Mouse (Mus musculus) embryonic facial prominence, embryonic 15.5 days (tissue): ENCODE measurements around the gene Upp1. TPM values are rescaled to one million over a fixed set of nuclear protein-coding genes. Genes with fewer than 3 reads are reported as not detected.
A peak's percentile ranks its signal among the peaks of the same experiment; 100 is the strongest.

Experiments used
- ATAC-seq: fragments of 200-750 bp; cut with Nextera tagmentation; 2 replicates; pipeline ENCODE4 v1.8.0; 2017; ENCODE audit warnings: low read depth, moderate TSS enrichment; ENCODE audit not compliant: insufficient number of reproducible peaks, low FRiP score, low TSS enrichment
- H3K27ac ChIP-seq: fragments of 300-500 bp; sonication (generic); replicated peaks from 2 replicates; pipeline ENCODE4 v1.5.1; 2015; ENCODE audit warnings: mild to moderate bottlenecking, inconsistent platforms
- H3K27me3 ChIP-seq: fragments of 300-500 bp; sonication (generic); 2 replicates; pipeline ENCODE4 v1.6.1; 2015; ENCODE audit warnings: inconsistent platforms
- H3K36me3 ChIP-seq: fragments of 300-500 bp; sonication (generic); 2 replicates; pipeline ENCODE4 v1.6.1; 2015; ENCODE audit warnings: mild to moderate bottlenecking, inconsistent platforms
- H3K4me1 ChIP-seq: fragments of 300-500 bp; sonication (generic); 2 replicates; pipeline ENCODE4 v1.6.1; 2015; ENCODE audit warnings: inconsistent platforms
- H3K4me2 ChIP-seq: fragments of 300-500 bp; sonication (generic); replicated peaks from 2 replicates; pipeline ENCODE4 v1.6.1; 2015; ENCODE audit warnings: mild to moderate bottlenecking, inconsistent platforms
- H3K4me3 ChIP-seq: fragments of 300-500 bp; sonication (generic); replicated peaks from 2 replicates; pipeline ENCODE4 v1.5.1; 2015; ENCODE audit warnings: mild to moderate bottlenecking, inconsistent platforms
- H3K9ac ChIP-seq: fragments of 300-500 bp; sonication (generic); 2 replicates; pipeline ENCODE4 v1.6.1; 2015; ENCODE audit warnings: inconsistent platforms
- H3K9me3 ChIP-seq: fragments of 300-500 bp; sonication (generic); replicated peaks from 2 replicates; pipeline ENCODE4 v1.6.1; 2016; ENCODE audit warnings: inconsistent platforms
- WGBS: fragments of 180-500 bp; shearing (Covaris S2); methylation state at CpG from one replicate; pipeline ENCODE4 v1.1.7; 2015; 5-methylcytosine and 5-hydroxymethylcytosine counted together
- polyA plus RNA-seq: library from polyadenylated mRNA; unstranded; fragments of >200 nt; fragmentation: Nextera tagmentation; extraction: Ambion mirVana; gene quantifications from 2 replicates; pipeline ENCODE4 v1.2.1, GENCODE M21; 2015

Upp1 gene
- 9.2 and 11.0 TPM in 2 replicates for polyA plus RNA-seq

- Histone ChIP-seq H3K9me3 (no peaks in the 10 kb centered on the region), H3K27ac (no peak within 1 kb of the TSS), H3K4me3 (peak within 1 kb of the TSS; percentile 41), H3K9ac (peak within 1 kb of the TSS; percentile 12), H3K4me2 (peak within 1 kb of the TSS; percentile 84), H3K4me1 (peaks cover 21% of the 10 kb centered on the region), H3K36me3 (no peaks in the 10 kb centered on the region), H3K27me3 (peaks cover 60% of the 10 kb centered on the region)
- no peak for ATAC-seq
- WGBS, result 0% methylated on average over 7 of the region's 7 CpGs
These were observed at the start of gene Upp1 for GRCm38 (mm10) chr11:9118050-9118420. Gene Upp1 (plus strand): TSS chr11:9118103.

GRCm38 (mm10) chr11:9076444-9076843 is 41.5 kb upstream of the Upp1 start:
- Histone ChIP-seq H3K4me2 (no peak overlapping the region), H3K4me1 (no peaks in the 10 kb centered on the region), H3K9me3 (no peaks in the 10 kb centered on the region), H3K36me3 (no peaks in the 10 kb centered on the region), H3K4me3 (no peak overlapping the region), H3K27me3 (no peaks in the 10 kb centered on the region), H3K27ac (no peak overlapping the region), H3K9ac (no peak overlapping the region)
- 65% methylated on average over 3 of the region's 3 CpGs for WGBS
- no peak for ATAC-seq

DNA sequence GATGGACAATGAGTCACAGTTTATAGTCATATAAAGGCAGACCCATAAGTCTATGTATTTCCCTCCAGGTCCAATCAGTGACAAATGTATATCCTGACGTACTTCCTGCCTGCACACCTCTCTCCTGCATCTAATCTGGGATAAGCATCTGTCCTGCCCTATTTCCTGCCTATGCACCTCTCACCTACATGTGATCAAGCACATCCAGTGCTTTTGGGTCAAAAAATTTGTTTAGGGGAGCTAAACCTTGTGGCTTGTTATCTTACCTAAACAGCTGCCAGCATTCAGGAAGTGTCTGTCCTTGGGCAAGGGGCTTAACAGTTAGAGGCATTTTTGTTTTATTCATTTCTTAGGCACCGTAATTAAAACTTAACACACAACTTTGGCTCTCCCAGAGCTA is 4.7 kb upstream of the Upp1 start:
- WGBS, result 68% methylated on average over 2 of the region's 2 CpGs
- H3K9me3 ChIP-seq, result no peaks in the 10 kb centered on the region
- no peak overlapping the region for H3K9ac ChIP-seq
- no peaks in the 10 kb centered on the region for H3K36me3 ChIP-seq
- H3K27me3 ChIP-seq, result peaks cover 31% of the 10 kb centered on the region
- peaks cover 8% of the 10 kb centered on the region for H3K4me1 ChIP-seq
- ATAC-seq, result no peak
- H3K4me3 ChIP-seq, result no peak overlapping the region
- H3K27ac ChIP-seq, result no peak overlapping the region
- H3K4me2 ChIP-seq, result no peak overlapping the region

DNA sequence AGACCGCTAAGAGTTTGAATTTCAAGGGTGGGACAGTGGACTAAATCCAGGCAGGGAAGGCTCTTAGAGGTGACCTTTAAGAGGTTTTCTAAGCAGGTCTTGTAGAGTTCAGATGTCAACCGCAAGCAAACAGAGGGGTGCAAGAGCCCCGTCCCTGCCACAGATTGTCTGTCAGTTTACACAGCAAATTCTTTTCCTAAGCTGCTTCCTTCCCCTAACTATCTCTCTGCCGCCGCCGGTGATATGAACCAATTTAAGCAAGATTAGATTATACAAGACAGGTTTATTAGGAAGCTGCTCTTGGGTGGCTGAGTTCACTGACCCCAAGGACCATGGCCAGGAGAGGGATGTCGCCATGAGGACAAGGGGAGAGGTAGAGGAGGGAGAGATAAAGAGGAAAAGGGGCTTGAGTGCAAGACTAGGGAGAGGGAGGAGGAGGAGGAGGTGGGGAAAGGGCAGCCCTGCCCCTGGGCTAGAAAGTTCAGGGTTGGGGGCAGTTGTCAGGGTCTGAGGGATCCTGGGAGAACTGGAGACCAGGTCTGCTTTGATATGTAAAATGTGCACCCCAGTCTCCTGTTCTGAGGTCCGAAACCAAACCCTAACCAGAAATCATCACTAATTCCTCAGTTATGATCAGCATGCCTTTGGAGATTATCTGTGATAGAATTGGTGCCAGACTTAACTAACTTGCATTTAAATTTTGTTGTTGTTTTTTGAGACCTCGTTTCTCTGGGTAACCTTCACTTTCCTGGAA is 2.4 kb upstream of the Upp1 start:
- Histone ChIP-seq H3K9ac (no peak overlapping the region), H3K4me3 (no peak overlapping the region), H3K9me3 (no peaks in the 10 kb centered on the region), H3K4me2 (peak overlapping the region; percentile 28; the same call in 1 of the 2 replicates), H3K27me3 (peaks cover 52% of the 10 kb centered on the region), H3K27ac (no peak overlapping the region), H3K36me3 (no peaks in the 10 kb centered on the region), H3K4me1 (peaks cover 21% of the 10 kb centered on the region)
- ATAC-seq, result no peak
- 10% methylated on average over 9 of the region's 9 CpGs for WGBS

- Histone ChIP-seq H3K27me3 (peaks cover 58% of the 10 kb centered on the region), H3K4me3 (peak overlapping the region; percentile 17; the same call in 1 of the 2 replicates), H3K27ac (no peak overlapping the region), H3K36me3 (no peaks in the 10 kb centered on the region), H3K4me2 (peak overlapping the region; percentile 28), H3K4me1 (peaks cover 21% of the 10 kb centered on the region), H3K9ac (no peak overlapping the region), H3K9me3 (no peaks in the 10 kb centered on the region)
- WGBS, result 1% methylated on average over 10 of the region's 10 CpGs
- no peak for ATAC-seq
These were observed 1.8 kb upstream of the Upp1 start for GRCm38 (mm10) chr11:9116121-9116520.

- H3K27ac ChIP-seq, result no peak overlapping the region
- no peak overlapping the region; the same call in 1 of the 2 replicates for H3K4me2 ChIP-seq
- H3K4me3 ChIP-seq, result no peak overlapping the region
- no peaks in the 10 kb centered on the region for H3K36me3 ChIP-seq
- peaks cover 60% of the 10 kb centered on the region for H3K27me3 ChIP-seq
- H3K9ac ChIP-seq, result no peak overlapping the region
- WGBS, result 10% methylated on average over 3 of the region's 3 CpGs
- no peaks in the 10 kb centered on the region for H3K9me3 ChIP-seq
- peaks cover 21% of the 10 kb centered on the region for H3K4me1 ChIP-seq
- ATAC-seq, result no peak
These were observed 987 bp upstream of the Upp1 start for GRCm38 (mm10) chr11:9116916-9117315.

DNA sequence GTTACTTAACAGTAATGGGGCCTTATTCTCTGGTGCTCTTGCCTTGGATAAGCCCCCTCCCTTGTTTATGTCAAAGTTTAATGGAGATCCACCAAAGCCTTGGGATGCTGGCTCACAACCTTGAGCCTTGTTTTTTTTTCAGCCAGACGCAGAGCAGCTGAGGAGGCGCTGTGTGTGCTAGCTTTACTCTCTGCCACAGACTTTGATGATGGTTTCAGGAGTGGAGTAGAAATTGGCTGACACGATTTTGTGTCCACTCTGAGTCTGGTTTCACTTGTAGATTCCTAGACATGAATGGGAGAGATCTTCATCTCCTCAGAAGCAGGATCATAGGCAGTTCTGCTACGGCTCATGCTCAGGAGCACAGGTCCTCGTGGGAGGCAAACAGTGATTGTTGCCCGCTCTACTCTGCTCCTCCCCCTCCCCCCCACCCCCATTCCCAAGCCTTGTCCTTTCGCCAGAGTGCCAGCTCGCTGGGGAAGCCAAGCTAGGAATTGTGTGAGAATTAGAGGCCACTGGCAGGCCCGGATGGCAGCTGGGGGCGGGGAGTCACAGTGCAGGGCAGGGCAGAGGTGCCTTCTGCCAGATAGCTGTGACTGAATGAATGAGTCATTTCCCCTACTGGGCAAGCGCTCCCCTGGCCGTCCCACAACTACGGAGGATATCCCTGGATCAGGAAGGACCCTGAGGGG is 399 bp upstream of the Upp1 start:
- ATAC-seq, result peak; percentile 58; the same call in 1 of the 2 replicates
- Histone ChIP-seq H3K27me3 (peaks cover 60% of the 10 kb centered on the region), H3K4me2 (peak overlapping the region; percentile 84), H3K27ac (no peak overlapping the region), H3K36me3 (no peaks in the 10 kb centered on the region), H3K4me3 (peak overlapping the region; percentile 41), H3K4me1 (peaks cover 21% of the 10 kb centered on the region), H3K9me3 (no peaks in the 10 kb centered on the region), H3K9ac (no peak overlapping the region)
- WGBS, result 3% methylated on average over 13 of the region's 13 CpGs

GRCm38 (mm10) chr11:9118421-9119121 is 668 bp downstream of the Upp1 start:
- H3K27me3 ChIP-seq, result peaks cover 60% of the 10 kb centered on the region
- 0 out of 2 replicates have a peak, but pooled peaks have one; percentile 36 for ATAC-seq
- no peak overlapping the region for H3K27ac ChIP-seq
- peak overlapping the region; percentile 12 for H3K9ac ChIP-seq
- H3K9me3 ChIP-seq, result no peaks in the 10 kb centered on the region
- under 1% methylated on average over 40 of the region's 40 CpGs for WGBS
- peak overlapping the region; percentile 41 for H3K4me3 ChIP-seq
- H3K36me3 ChIP-seq, result no peaks in the 10 kb centered on the region
- peaks cover 21% of the 10 kb centered on the region for H3K4me1 ChIP-seq
- peak overlapping the region; percentile 84 for H3K4me2 ChIP-seq

DNA sequence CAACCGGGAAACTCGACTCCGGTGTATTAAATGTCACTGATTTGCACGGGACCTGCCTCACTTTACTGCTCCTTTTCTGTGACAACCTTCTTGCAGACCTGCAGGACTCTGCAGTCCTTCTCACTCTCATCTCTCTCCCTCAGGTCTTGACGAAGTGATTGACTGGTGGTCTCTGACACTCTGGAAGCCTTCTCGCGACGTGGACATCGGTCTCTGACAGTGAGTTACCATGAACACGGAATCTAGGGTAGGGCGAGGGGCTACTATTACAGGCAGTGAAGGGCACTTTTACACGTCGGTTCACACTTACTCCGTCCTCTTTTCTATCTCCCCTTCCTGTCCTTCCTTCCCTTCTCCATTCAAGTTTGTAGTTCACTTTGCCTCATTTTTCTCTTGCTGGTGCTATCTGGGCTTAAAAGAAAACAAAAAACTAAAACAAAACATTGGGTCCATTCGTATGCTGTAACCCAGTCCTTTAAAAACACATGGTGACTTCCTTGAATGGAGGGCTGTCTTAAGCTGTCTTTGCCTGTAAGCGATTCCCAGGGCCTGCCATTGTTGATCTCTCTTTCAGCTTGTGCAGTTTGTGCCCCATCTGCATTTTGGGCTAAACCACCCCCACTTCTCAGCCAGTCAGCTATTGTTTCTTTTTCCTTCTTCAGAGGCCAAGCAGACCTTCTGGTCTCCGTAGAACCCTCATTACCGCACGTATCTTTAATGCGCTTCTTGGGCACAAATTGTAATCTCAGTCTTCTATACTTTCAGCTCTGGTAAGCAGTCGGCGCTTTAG is 1.5 kb downstream of the Upp1 start:
- H3K4me3 ChIP-seq, result peak overlapping the region; percentile 41
- WGBS, result 8% methylated on average over 22 of the region's 22 CpGs
- no peaks in the 10 kb centered on the region for H3K36me3 ChIP-seq
- H3K4me2 ChIP-seq, result peak overlapping the region; percentile 84
- H3K9me3 ChIP-seq, result no peaks in the 10 kb centered on the region
- peaks cover 56% of the 10 kb centered on the region for H3K27me3 ChIP-seq
- H3K9ac ChIP-seq, result no peak overlapping the region
- ATAC-seq, result no peak
- H3K4me1 ChIP-seq, result peaks cover 21% of the 10 kb centered on the region
- no peak overlapping the region for H3K27ac ChIP-seq

DNA sequence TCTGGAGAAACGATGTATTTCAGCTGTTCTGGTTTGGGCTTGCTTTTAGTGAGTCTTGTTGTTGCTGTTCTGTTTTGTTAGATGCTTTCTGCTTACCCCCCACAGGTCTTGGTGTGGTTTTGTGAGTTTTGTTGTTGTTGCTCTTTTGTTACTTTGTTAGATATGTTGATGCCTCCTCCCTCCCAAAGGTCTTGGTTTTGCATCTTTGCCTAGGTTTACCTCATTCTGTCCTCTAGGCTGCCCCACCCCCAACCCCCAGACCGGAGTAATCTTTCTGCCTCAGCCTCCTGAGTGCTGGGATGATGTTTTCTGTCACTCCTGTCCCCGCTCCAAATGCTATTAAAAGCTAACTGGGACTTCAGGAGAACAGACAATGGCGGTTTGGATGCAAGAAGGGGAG is 4.4 kb downstream of the Upp1 start:
- Histone ChIP-seq H3K9ac (no peak overlapping the region), H3K9me3 (no peaks in the 10 kb centered on the region), H3K4me3 (no peak overlapping the region), H3K27ac (no peak overlapping the region), H3K4me1 (peaks cover 21% of the 10 kb centered on the region), H3K36me3 (no peaks in the 10 kb centered on the region), H3K4me2 (no peak overlapping the region), H3K27me3 (peaks cover 38% of the 10 kb centered on the region)
- no peak for ATAC-seq
- WGBS, result 76% methylated on average over 4 of the region's 4 CpGs
